Mouse (Mus musculus) adrenal gland, adult 8-10 months (tissue): ENCODE data around the gene Ccdc149. TPM values are rescaled to one million over a fixed set of nuclear protein-coding genes. Genes with fewer than 3 reads are reported as not detected.

Experiments
- total RNA-seq, 4 experiments: library from RNA; stranded (reverse); gene quantifications; 2 replicates each; pipeline ENCODE4 v1.2.4; 2022

Gene Ccdc149
- total RNA-seq, 4 experiments from 2014 or later = 8.9 to 16.8 (median 13.3) TPM

Other genes with a start within 250 kb of the Ccdc149 start
- gene Sod3, start 107.7 kb downstream of the Ccdc149 start, total RNA-seq = 100 to 1,000 TPM; 166 to 277 (median 208) TPM
- gene Lgi2, start 94.9 kb upstream of the Ccdc149 start, total RNA-seq = under 1 TPM; 0.34 to 0.91 (median 0.55) TPM
- 10 to 100 TPM; 17.6 to 22.4 (median 18.1) TPM for gene Sepsecs, start 198.2 kb upstream of the Ccdc149 start, total RNA-seq